Mouse (Mus musculus) spleen, embryonic (tissue): ENCODE results near the gene Olfr135.

ENCODE experiments used
- CTCF ChIA-PET: fragments of 350-600 bp; sonication (Branson Sonifier 250); formaldehyde crosslinking; loops from one replicate; lab custom pipeline; 2022; lab: Charles Lee

Olfr135 gene

DNA sequence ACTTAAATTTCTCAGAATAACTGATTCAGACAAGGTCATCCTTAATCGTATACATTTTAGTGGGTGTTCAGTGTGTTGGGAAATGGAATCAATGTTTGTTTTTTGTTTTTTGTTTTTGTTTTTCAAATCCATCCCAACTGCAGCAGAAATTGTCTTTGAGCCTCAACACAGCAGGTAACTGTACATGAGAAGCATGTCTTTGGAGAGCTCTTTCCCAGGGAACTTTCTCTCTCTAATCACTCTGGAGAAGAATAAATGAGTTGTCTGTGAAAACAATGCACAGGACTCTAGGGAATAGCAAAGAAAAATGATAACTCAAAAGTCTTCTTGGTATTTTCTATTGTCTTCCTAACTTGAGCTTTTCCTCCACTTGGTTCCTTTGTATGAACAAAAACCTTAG is at the start of gene Olfr135:
Gene Olfr135 (plus strand): TSS at position 301 of the 400 bp plus-strand sequence.
- CTCF ChIA-PET: no interaction called here

DNA sequence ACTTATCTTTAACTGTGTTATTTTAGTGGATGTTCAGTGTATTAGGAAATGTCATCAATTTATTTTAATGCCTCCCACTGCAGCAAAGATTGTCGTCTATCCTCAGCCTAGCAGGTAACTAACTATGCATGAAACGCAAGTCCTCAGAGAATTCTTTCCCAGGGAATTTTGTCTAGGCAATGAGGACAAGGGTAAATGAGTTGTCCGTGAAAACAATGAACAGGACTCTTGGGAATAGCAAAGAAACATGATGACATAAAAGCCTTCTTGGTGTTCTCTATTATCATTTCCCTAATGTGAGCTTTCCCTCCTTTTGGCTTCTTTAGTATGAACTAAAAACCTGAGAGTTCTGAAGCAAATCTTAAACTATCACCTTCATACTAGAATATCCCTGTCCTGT is 33.0 kb upstream of the Olfr135 start, which contains the start of gene Olfr134:
Gene Olfr134 (plus strand): TSS at position 301 of the 400 bp plus-strand sequence.
- CTCF ChIA-PET: no interaction called here
